Mouse (Mus musculus): ENCODE results near the gene Tcf25. TPM values are rescaled to one million over a fixed set of nuclear protein-coding genes. Genes with fewer than 3 reads are reported as not detected.
"Not testable (repeated sequence)": the region's sequence is repeated elsewhere in the genome, so short reads cannot be mapped to it uniquely, and the experiment has no call there.

Tcf25 gene
- polyA plus RNA-seq, 1 experiment from 2014 or later: 396 TPM

GRCm38 (mm10) chr8:123444131-123444530, 70.6 kb downstream of the Tcf25 start:
- Histone ChIP-seq H3K4me3 (ENCODE audit: low read length) (peak overlapping the region; percentile 71), H3K4me2 (ENCODE audit: low read length) (peak overlapping the region; percentile 77), H3K36me3 (ENCODE audit: control insufficient read depth, insufficient read depth, low read length) (peaks cover 4% of the 10 kb centered on the region), H3K9ac (ENCODE audit: low read depth, low read length) (peak overlapping the region; percentile 90), H3K27me3 (replicated peaks; ENCODE audit: control insufficient read depth, insufficient read depth, low read length) (no peaks in the 10 kb centered on the region), H3K4me1 (ENCODE audit: control insufficient read depth, insufficient read depth, low read depth, low read length) (peaks cover 11% of the 10 kb centered on the region), H3K27ac (ENCODE audit: low read depth, low read length) (no peak overlapping the region), H3K9me3 (ENCODE audit: control insufficient read depth, low read length) (no peaks in the 10 kb centered on the region)
- WGBS: 84% methylated on average over 6 of the region's 6 CpGs
- no peak for ATAC-seq

GRCm38 (mm10) chr8:123445981-123446380, 72.4 kb downstream of the Tcf25 start:
- Histone ChIP-seq H3K4me2 (ENCODE audit: low read length) (no peak overlapping the region), H3K27me3 (replicated peaks; ENCODE audit: control insufficient read depth, insufficient read depth, low read length) (no peaks in the 10 kb centered on the region), H3K36me3 (ENCODE audit: control insufficient read depth, insufficient read depth, low read length) (peaks cover 8% of the 10 kb centered on the region), H3K9me3 (ENCODE audit: control insufficient read depth, low read length) (no peaks in the 10 kb centered on the region), H3K27ac (ENCODE audit: low read depth, low read length) (no peak overlapping the region), H3K4me1 (ENCODE audit: control insufficient read depth, insufficient read depth, low read depth, low read length) (peaks cover 11% of the 10 kb centered on the region), H3K9ac (ENCODE audit: low read depth, low read length) (no peak overlapping the region), H3K4me3 (ENCODE audit: low read length) (no peak overlapping the region)
- ATAC-seq: no peak
- WGBS: 95% methylated on average over 10 of the region's 10 CpGs

GRCm38 (mm10) chr8:123446799-123447198, 73.2 kb downstream of the Tcf25 start:
- Histone ChIP-seq H3K27me3 (replicated peaks; ENCODE audit: control insufficient read depth, insufficient read depth, low read length) (no peaks in the 10 kb centered on the region), H3K4me2 (ENCODE audit: low read length) (no peak overlapping the region), H3K4me3 (ENCODE audit: low read length) (no peak overlapping the region), H3K9ac (ENCODE audit: low read depth, low read length) (no peak overlapping the region), H3K36me3 (ENCODE audit: control insufficient read depth, insufficient read depth, low read length) (peaks cover 12% of the 10 kb centered on the region), H3K27ac (ENCODE audit: low read depth, low read length) (no peak overlapping the region), H3K4me1 (ENCODE audit: control insufficient read depth, insufficient read depth, low read depth, low read length) (peaks cover 11% of the 10 kb centered on the region), H3K9me3 (ENCODE audit: control insufficient read depth, low read length) (no peaks in the 10 kb centered on the region)
- no peak for ATAC-seq
- WGBS: 97% methylated on average over 6 of the region's 6 CpGs

GRCm38 (mm10) chr8:123450783-123451182, 77.2 kb downstream of the Tcf25 start:
- Histone ChIP-seq H3K4me2 (ENCODE audit: low read length) (no peak overlapping the region), H3K9ac (ENCODE audit: low read depth, low read length) (no peak overlapping the region), H3K27me3 (replicated peaks; ENCODE audit: control insufficient read depth, insufficient read depth, low read length) (no peaks in the 10 kb centered on the region), H3K4me1 (ENCODE audit: control insufficient read depth, insufficient read depth, low read depth, low read length) (no peaks in the 10 kb centered on the region), H3K4me3 (ENCODE audit: low read length) (no peak overlapping the region), H3K36me3 (ENCODE audit: control insufficient read depth, insufficient read depth, low read length) (peaks cover 33% of the 10 kb centered on the region), H3K9me3 (ENCODE audit: control insufficient read depth, low read length) (no peaks in the 10 kb centered on the region), H3K27ac (ENCODE audit: low read depth, low read length) (no peak overlapping the region)
- WGBS: 95% methylated on average over 5 of the region's 5 CpGs
- ATAC-seq: no peak

- H3K4me2 ChIP-seq (ENCODE audit: low read length); H3K9ac ChIP-seq (ENCODE audit: low read depth, low read length); ATAC-seq; H3K9me3 ChIP-seq (ENCODE audit: control insufficient read depth, low read length); H3K27ac ChIP-seq (ENCODE audit: low read depth, low read length); H3K4me3 ChIP-seq (ENCODE audit: low read length); H3K4me1 ChIP-seq (ENCODE audit: control insufficient read depth, insufficient read depth, low read depth, low read length); H3K27me3 ChIP-seq (replicated peaks; ENCODE audit: control insufficient read depth, insufficient read depth, low read length): not testable (repeated sequence)
- WGBS: 96% methylated on average over 12 of the region's 12 CpGs
- H3K36me3 ChIP-seq (ENCODE audit: control insufficient read depth, insufficient read depth, low read length): peaks cover 38% of the 10 kb centered on the region
Observed at GRCm38 (mm10) chr8:123451747-123452146, 78.2 kb downstream of the Tcf25 start.

- no peak overlapping the region for H3K4me2 ChIP-seq (ENCODE audit: low read length)
- H3K9me3 ChIP-seq (ENCODE audit: control insufficient read depth, low read length): no peaks in the 10 kb centered on the region
- WGBS: 86% methylated on average over 4 of the region's 4 CpGs
- H3K27ac ChIP-seq (ENCODE audit: low read depth, low read length): no peak overlapping the region
- ATAC-seq: no peak
- H3K27me3 ChIP-seq (replicated peaks; ENCODE audit: control insufficient read depth, insufficient read depth, low read length): no peaks in the 10 kb centered on the region
- no peak overlapping the region for H3K9ac ChIP-seq (ENCODE audit: low read depth, low read length)
- H3K36me3 ChIP-seq (ENCODE audit: control insufficient read depth, insufficient read depth, low read length): peaks cover 38% of the 10 kb centered on the region
- H3K4me1 ChIP-seq (ENCODE audit: control insufficient read depth, insufficient read depth, low read depth, low read length): no peaks in the 10 kb centered on the region
- H3K4me3 ChIP-seq (ENCODE audit: low read length): no peak overlapping the region
Observed at GRCm38 (mm10) chr8:123452149-123452548, 78.6 kb downstream of the Tcf25 start.

- ATAC-seq: no peak
- no peak overlapping the region for H3K4me2 ChIP-seq (ENCODE audit: low read length)
- peaks cover 47% of the 10 kb centered on the region for H3K36me3 ChIP-seq (ENCODE audit: control insufficient read depth, insufficient read depth, low read length)
- no peaks in the 10 kb centered on the region for H3K4me1 ChIP-seq (ENCODE audit: control insufficient read depth, insufficient read depth, low read depth, low read length)
- no peak overlapping the region for H3K9ac ChIP-seq (ENCODE audit: low read depth, low read length)
- no peaks in the 10 kb centered on the region for H3K27me3 ChIP-seq (replicated peaks; ENCODE audit: control insufficient read depth, insufficient read depth, low read length)
- H3K4me3 ChIP-seq (ENCODE audit: low read length): no peak overlapping the region
- WGBS: 86% methylated on average over 7 of the region's 7 CpGs
- no peak overlapping the region for H3K27ac ChIP-seq (ENCODE audit: low read depth, low read length)
- H3K9me3 ChIP-seq (ENCODE audit: control insufficient read depth, low read length): no peaks in the 10 kb centered on the region
Observed at GRCm38 (mm10) chr8:123453291-123453690, 79.7 kb downstream of the Tcf25 start.

Other genes with a start within 250 kb of the Tcf25 start
- gene Sult5a1, start 215.4 kb upstream of the Tcf25 start, polyA plus RNA-seq (2015; fragmentation: Nextera tagmentation; extraction: Ambion mirVana): 1.8 and 2.5 TPM in 2 replicates
- 0.68 and 0.72 TPM in 2 replicates for gene Dpep1, start 187.5 kb upstream of the Tcf25 start, polyA plus RNA-seq (2015; fragmentation: Nextera tagmentation; extraction: Ambion mirVana)
- 221 and 224 TPM in 2 replicates for gene Chmp1a, start 161.0 kb upstream of the Tcf25 start, polyA plus RNA-seq (2015; fragmentation: Nextera tagmentation; extraction: Ambion mirVana)
- gene Spata33, start 160.9 kb upstream of the Tcf25 start, polyA plus RNA-seq (2015; fragmentation: Nextera tagmentation; extraction: Ambion mirVana): 7.0 and 7.1 TPM in 2 replicates
- 47.2 and 53.3 TPM in 2 replicates for gene Cdk10, start 148.9 kb upstream of the Tcf25 start, polyA plus RNA-seq (2015; fragmentation: Nextera tagmentation; extraction: Ambion mirVana)
- 13.0 and 13.8 TPM in 2 replicates for gene Spata2l, start 137.5 kb upstream of the Tcf25 start, polyA plus RNA-seq (2015; fragmentation: Nextera tagmentation; extraction: Ambion mirVana)
- 22.4 and 25.2 TPM in 2 replicates for gene Zfp276, start 119.6 kb upstream of the Tcf25 start, polyA plus RNA-seq (2015; fragmentation: Nextera tagmentation; extraction: Ambion mirVana)
- 61.4 and 63.2 TPM in 2 replicates for gene Vps9d1, start 119.4 kb upstream of the Tcf25 start, polyA plus RNA-seq (2015; fragmentation: Nextera tagmentation; extraction: Ambion mirVana)
- gene Fanca, start 55.2 kb upstream of the Tcf25 start, polyA plus RNA-seq (2015; fragmentation: Nextera tagmentation; extraction: Ambion mirVana): 5.7 and 7.8 TPM in 2 replicates
- gene Spire2, start 41.0 kb upstream of the Tcf25 start, polyA plus RNA-seq (2015; fragmentation: Nextera tagmentation; extraction: Ambion mirVana): 27.3 and 38.5 TPM in 2 replicates
- gene Mc1r, start 33.4 kb downstream of the Tcf25 start, polyA plus RNA-seq (2015; fragmentation: Nextera tagmentation; extraction: Ambion mirVana): 0.05 and 0.10 TPM in 2 replicates
- gene Tubb3, start 37.7 kb downstream of the Tcf25 start, polyA plus RNA-seq (2015; fragmentation: Nextera tagmentation; extraction: Ambion mirVana): 1,869 and 1,947 TPM in 2 replicates
- gene Def8, start 49.8 kb downstream of the Tcf25 start, polyA plus RNA-seq (2015; fragmentation: Nextera tagmentation; extraction: Ambion mirVana): 50.5 and 53.5 TPM in 2 replicates
- 48.7 and 57.4 TPM in 2 replicates for gene Afg3l1, start 104.2 kb downstream of the Tcf25 start, polyA plus RNA-seq (2015; fragmentation: Nextera tagmentation; extraction: Ambion mirVana)
- gene Dbndd1, start 141.7 kb downstream of the Tcf25 start, polyA plus RNA-seq (2015; fragmentation: Nextera tagmentation; extraction: Ambion mirVana): 85.6 and 88.2 TPM in 2 replicates
- gene Gas8, start 145.1 kb downstream of the Tcf25 start, polyA plus RNA-seq (2015; fragmentation: Nextera tagmentation; extraction: Ambion mirVana): 40.9 and 44.1 TPM in 2 replicates

Measured in hindbrain, embryonic 16.5 days (tissue).